Mouse (Mus musculus): ENCODE measurements around the gene Car11.
"Not testable (repeated sequence)": the region's sequence is repeated elsewhere in the genome, so short reads cannot be mapped to it uniquely, and the experiment has no call there.

The Car11 gene

GRCm38 (mm10) chr7:45699523-45700141 lies at the start of gene Car11:
Car11 (plus strand) TSS chr7:45699843.
- DNase-seq: no peak

DNA sequence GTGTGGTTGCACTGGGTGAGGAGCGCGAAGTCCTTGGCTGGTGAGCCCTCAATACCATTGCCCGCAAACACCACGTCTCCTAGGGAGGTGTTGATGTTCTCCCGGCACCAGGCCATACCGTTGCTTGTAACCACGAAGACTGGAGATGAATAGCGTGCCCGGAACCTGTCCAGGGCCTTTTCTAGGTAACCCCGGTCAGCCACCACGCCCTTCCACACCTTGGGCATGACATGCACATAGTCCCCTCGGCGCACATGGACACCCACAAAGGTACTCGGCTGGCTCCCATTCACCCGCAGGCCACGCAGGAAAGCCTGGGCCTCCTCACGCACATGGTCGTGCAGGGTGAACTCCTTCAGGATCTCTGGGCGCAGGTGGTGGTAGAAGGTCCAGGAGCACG lies 49.2 kb upstream of the Car11 start:
- DNase-seq: not testable (repeated sequence)

- no peak for DNase-seq
Measured at GRCm38 (mm10) chr7:45654424-45655047, 45.1 kb upstream of the Car11 start.

GRCm38 (mm10) chr7:45660746-45661478 lies 38.7 kb upstream of the Car11 start:
- no peak for DNase-seq

GRCm38 (mm10) chr7:45661702-45662101 lies 37.9 kb upstream of the Car11 start:
- not testable (repeated sequence) for DNase-seq

DNA sequence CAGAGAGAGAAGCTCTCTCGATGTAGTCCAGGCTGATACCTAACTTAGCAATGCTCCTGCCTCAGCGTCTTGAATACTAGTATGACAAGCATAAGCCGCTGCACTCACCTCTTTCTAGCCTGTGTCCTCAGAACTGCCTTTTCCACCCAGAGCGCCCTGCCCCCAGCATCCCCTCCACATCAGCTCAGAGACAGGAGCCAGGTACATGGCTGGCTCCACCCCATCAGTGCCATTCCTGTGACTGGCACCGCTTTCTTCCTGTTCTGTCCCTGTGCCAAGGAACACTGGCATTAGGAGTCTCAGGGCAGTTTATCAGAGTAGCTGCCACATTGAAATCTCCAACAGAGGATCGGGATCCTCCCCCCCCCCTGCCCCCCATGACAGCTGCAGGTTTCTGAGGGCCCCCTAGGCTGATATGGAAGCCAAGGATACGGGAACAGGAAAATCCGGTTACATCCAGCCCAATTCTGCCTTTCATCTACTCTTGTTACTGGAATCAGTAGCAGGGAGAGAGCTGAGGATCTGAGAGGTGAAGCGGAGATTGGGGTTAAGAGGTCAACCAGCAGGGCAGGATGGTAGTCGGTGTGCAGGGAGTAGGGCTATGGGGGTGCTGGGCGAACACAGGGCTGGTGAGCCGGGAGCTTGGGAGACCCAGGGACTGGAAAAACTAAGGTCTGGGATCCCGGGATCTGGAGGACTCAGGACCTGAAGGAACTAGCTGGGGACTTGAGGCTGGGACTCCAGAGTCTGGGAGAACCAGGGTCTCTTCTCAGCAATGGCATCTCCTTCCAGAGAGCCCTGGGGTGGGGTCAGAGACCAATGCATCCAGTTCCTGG lies 34.1 kb upstream of the Car11 start:
- no peak for DNase-seq

DNA sequence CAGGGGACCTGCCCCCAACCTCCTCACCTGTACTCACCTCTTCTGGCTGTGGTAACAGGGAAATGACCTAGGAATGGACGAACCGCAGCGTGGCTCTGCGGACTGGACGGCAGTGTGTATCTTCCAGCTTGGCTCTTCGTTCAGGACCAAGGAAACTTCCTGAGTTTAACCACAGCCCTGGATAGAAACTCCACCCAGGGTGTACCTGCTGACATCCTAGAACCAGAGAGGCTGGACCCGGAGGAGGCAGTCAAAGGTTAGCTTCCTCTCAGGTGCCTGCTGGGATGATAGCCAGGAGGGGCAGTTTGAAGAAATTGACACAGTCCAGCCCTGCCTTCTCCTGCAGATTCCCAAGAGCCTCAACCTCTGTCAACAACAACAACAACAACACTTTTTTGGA lies 33.5 kb upstream of the Car11 start, which contains the start of gene Fut2:
Gene Fut2, minus strand, starts transcription at position 234 of the 400 bp plus-strand sequence.
- no peak for DNase-seq

- DNase-seq: no peak
Measured at GRCm38 (mm10) chr7:45667761-45668160, 31.9 kb upstream of the Car11 start.

- DNase-seq: no peak
Measured at GRCm38 (mm10) chr7:45668921-45669320, 30.7 kb upstream of the Car11 start.

DNA sequence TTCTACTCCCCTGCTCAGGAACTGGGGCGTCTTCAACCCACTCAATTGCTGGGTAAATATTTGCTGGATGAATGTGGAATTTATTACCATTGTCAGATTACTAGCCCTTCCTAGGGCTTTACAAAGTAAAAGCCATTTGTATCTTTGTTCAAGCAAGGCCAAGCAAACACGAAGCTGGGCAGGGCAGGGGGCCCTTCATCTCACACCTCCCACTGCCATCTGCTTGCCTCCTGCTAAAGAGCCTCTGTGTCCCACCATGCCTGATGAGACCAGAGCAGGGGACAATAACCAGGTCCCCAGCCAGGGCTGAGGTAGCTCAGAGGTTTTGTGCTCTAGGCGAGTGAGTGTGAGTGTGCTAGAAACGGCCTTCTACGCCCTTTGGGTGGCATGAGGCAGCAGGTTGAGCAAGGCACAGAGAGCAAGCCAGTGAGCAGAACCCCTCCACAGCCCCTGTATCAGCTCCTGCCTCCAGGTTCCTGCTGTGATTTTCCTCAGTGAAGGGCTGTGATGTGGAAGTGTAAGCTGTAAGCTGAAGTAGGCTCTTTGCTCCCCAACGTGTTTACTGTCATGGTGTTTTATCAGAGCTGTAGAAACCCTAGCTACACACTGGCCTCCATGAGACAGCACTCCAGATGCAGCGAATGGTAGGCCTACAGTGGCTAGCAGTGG lies 21.9 kb upstream of the Car11 start:
- no peak for DNase-seq

- DNase-seq: no peak
Measured at GRCm38 (mm10) chr7:45678513-45678912, 21.1 kb upstream of the Car11 start.

DNA sequence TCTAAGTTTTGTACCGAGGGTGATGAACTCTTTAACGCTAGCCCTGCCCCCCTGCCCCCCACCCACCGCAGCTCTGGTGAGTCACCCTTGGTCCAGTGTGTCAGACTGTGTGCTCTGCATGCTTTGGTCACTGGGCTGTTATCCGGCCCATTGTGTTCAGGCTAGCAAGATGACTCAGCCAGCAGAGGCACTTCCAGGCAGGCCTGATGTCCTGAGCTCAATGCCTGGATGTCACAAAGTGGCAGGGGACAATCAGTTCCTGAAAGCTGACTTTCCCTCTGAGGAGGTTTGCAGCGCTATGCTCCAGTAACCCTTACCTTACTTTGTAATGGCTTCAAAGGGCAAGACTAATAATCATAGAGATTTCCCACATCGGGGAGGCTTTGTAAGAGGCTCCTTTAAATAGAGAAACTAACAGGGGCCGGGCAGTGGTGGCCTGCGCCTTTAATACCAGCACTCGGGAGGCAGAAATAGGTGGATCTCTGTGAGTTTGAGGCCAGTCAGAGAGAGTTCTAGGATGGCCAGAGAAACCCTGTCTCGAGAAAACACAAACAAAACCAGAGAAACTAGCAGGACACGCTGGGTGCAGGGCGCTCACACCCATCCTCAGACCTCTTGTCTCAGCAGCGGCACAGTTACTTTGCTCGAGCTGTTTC lies 19.5 kb upstream of the Car11 start:
- DNase-seq: no peak

- no peak for DNase-seq
Measured at GRCm38 (mm10) chr7:45681046-45681736, 18.5 kb upstream of the Car11 start.

DNA sequence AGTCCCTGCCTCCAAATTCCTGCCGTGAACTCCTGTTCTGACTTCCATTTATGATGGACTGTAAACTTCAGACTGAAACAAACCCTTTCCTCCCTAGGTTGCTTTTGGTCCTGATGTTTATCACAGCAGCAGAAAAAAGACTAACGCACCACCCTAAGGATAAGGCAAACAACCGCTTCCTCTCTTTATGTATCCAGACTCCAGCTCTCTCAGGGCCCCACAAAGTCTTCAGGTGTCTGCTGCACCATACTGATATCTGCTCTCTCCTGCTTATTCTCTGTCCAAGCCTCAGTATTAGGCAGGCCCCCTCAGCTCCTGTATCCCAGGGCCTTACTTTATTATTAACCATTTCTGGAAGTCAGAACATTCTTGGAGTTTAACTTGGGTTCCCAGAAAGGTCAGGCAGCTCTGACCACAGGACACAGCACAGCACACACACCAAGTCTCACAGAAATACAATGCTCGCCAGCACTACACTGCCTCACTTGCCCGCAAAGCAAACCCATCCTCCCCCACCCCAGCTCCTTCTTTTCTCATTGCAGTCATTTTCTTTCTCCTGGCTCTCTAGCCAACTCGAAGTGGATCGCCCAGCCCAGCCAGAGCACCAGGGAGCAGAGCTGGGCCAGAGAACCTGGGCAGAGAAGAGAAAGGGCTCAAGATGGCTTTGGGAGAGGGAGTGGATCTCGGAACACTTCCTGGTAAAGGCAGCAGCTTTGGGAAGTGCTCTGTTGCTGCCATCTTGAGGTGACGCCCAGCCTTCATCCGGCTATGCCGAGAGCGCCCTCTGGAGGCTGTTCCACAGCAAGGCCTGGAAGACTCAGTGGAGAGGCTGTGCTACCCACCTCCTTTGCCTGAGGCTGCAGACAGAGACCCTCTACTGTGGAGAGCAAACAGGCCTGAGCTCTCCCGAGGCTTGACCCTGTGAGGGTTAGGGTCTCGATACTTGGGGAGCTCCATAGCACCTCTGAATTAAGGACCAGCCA lies 17.2 kb upstream of the Car11 start:
- DNase-seq: peak; percentile 85

GRCm38 (mm10) chr7:45683396-45684050 lies 16.1 kb upstream of the Car11 start, which contains the start of gene Ntn5:
Ntn5 (plus strand) TSS chr7:45684022.
- peak; percentile 27 for DNase-seq

DNA sequence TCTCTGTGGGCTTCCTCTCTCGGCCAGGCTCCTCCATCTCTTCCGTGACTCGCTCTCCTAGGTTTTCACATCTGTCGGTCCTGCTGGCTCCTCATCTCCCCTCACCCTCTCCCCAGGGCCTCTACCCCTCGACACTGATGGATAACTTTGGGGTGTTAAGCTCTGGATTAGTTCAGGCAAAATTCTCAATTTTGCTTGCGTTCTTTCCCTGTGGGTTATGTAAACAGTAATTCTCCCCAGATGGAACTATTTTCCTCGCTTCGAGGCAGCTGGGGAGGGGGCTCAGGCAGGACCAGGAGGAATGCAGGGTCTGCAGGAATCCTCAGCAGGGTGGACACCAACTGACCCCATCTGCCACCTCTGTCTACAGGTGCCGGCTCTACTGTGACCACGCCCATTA lies 13.8 kb upstream of the Car11 start:
- no peak for DNase-seq

- DNase-seq: no peak
Measured at GRCm38 (mm10) chr7:45686841-45687240, 12.8 kb upstream of the Car11 start.

DNA sequence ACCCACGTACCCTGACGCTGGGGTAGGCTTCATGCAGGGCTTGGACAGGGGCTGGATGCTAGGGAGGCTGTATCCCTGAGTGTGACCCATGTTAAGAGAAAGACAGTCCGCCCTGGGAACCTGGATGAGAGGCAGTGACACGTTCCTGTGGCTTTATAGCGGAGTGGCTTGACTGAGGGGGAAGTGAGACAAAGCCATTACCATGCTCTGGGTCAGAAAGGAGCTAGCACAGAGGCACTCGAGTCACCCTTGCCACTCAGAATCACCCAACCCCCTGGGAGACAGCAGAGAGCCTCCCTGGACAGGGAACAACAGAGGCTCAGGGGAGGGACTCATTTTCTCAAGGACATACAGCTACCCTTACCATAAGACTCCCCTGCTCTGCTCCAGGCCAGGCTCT lies 10.5 kb upstream of the Car11 start:
- DNase-seq: no peak

- no peak for DNase-seq
Measured at GRCm38 (mm10) chr7:45689800-45690199, 9.8 kb upstream of the Car11 start.
